Mouse (Mus musculus) liver, embryonic 14.5 days (tissue): ENCODE measurements at regions not wholly inside any gene's neighbourhood (a gene's known extent, or its start where the extent isn't known, plus 50 kb on each side); places are given as distances from the start of the nearest gene placed in this dataset.

Experiments
- CTCF ChIP-seq: IDR thresholded peaks from 2 replicates; pipeline ENCODE4 v1.5.1; 2016; ENCODE audit warnings: antibody characterized with exemption, low read depth, control low read depth
- EP300 ChIP-seq: IDR thresholded peaks from 2 replicates; pipeline ENCODE4 v1.6.1; 2016; ENCODE audit warnings: antibody characterized with exemption, low read depth

- no peak for TF ChIP-seq EP300
- no peak for TF ChIP-seq CTCF
These were observed 84.5 kb downstream of the Zfp36l1 start for GRCm38 (mm10) chr12:80028301-80028700.
